11 mouse cellular contexts compared by ENCODE assay signal in the genomic region with DNA sequence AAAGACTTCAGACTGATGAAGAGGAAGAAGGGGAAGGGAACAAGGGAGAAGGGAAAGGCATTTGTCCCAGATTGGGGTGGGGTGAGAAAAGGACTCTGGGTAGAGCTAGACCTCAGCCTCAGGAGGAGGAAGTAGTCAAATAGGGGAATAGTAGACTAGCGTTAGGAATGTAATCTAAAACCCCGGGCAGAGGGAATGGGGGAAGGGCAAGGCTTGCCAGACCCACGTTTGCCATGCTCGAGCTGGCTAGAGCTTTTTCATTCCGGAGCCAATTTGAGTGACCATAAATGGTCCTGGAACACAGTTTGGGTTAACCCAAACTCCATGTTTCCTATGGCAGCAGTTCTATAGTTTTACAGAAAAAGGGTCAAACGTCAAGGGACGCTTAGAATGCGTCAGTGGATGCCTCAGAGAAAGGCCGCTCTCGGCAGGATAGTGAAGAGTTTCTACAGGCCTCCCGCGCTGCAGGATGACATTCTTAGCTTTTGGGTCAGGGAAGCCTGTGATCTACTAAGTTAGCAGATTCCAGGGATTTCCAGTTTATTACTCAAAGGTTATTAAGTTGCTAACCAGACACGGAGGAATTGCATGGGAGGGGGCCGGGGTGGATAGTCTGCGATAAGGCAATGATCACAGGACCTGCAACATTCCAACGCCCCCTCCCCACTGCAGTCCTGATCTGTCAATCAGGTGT. TPM values are rescaled to one million over a fixed set of nuclear protein-coding genes. Genes with fewer than 3 reads are reported as not detected.
DNase-seq lines count a peak whose midpoint lies in the region; ATAC-seq and TF ChIP-seq lines count a peak whose summit lies in the region.
"Had no signal": no experiment of that assay in that cellular context is flagged by ENCODE, and none has a peak within 500 bp of the region (broad histone marks: within the 10 kb centered on the region; RNA-seq: fewer than 3 reads in every experiment).

No protein-coding gene starts in this region.

- H3K27me3 ChIP-seq in heart, embryonic 10.5 days (ENCODE audit: insufficient read depth, poor library complexity, severe bottlenecking), result no peaks in the 10 kb centered on the region
- no peaks in the 10 kb centered on the region for H3K27me3 ChIP-seq in liver, postnatal 0 days (ENCODE audit: insufficient read depth, low read length)
- H3K27me3 ChIP-seq in liver, embryonic 11.5 days (replicated peaks; ENCODE audit: control insufficient read depth, insufficient read depth, low read length), result no peaks in the 10 kb centered on the region
- H3K27me3 ChIP-seq in embryonic facial prominence, embryonic 10.5 days (replicated peaks; ENCODE audit: low read depth, poor library complexity, severe bottlenecking), result no peaks in the 10 kb centered on the region
- H3K27me3 ChIP-seq in midbrain, embryonic 14.5 days (ENCODE audit: control insufficient read depth, insufficient read depth, low read length), result peaks cover 4% of the 10 kb centered on the region; the same call in 1 of the 2 replicates

- H3K36me3 ChIP-seq in heart, embryonic 10.5 days, result no peaks in the 10 kb centered on the region
- H3K36me3 ChIP-seq in liver, postnatal 0 days (replicated peaks; ENCODE audit: insufficient read depth, low read length), result no peaks in the 10 kb centered on the region
- H3K36me3 ChIP-seq in liver, embryonic 11.5 days (ENCODE audit: control insufficient read depth, insufficient read depth, low read length), result no peaks in the 10 kb centered on the region
- no peaks in the 10 kb centered on the region for H3K36me3 ChIP-seq in embryonic facial prominence, embryonic 10.5 days (replicated peaks)
- no peaks in the 10 kb centered on the region for H3K36me3 ChIP-seq in midbrain, embryonic 14.5 days (ENCODE audit: control insufficient read depth, insufficient read depth, low read length)

- no peaks in the 10 kb centered on the region for H3K9me3 ChIP-seq in heart, embryonic 10.5 days
- H3K9me3 ChIP-seq in liver, postnatal 0 days (ENCODE audit: low read length), result no peaks in the 10 kb centered on the region
- H3K9me3 ChIP-seq in liver, embryonic 11.5 days (ENCODE audit: control insufficient read depth, low read length), result no peaks in the 10 kb centered on the region
- peaks cover 2% of the 10 kb centered on the region; the same call in 1 of the 2 replicates for H3K9me3 ChIP-seq in embryonic facial prominence, embryonic 10.5 days
- H3K9me3 ChIP-seq in midbrain, embryonic 14.5 days (ENCODE audit: control insufficient read depth, low read length), result no peaks in the 10 kb centered on the region

- H3K4me2 ChIP-seq in liver, postnatal 0 days (ENCODE audit: low read depth, low read length), result no peak overlapping the region
- no peak overlapping the region; the same call in 1 of the 2 replicates for H3K4me2 ChIP-seq in liver, embryonic 11.5 days
- H3K4me2 ChIP-seq in midbrain, embryonic 14.5 days (ENCODE audit: low read length), result no peak overlapping the region

- H3K4me1 ChIP-seq in heart, embryonic 10.5 days, result peaks cover 17% of the 10 kb centered on the region
- peaks cover 12% of the 10 kb centered on the region for H3K4me1 ChIP-seq in liver, postnatal 0 days (ENCODE audit: insufficient read depth)
- H3K4me1 ChIP-seq in liver, embryonic 11.5 days (replicated peaks; ENCODE audit: control insufficient read depth, insufficient read depth, low read length), result peaks cover 6% of the 10 kb centered on the region
- peaks cover 40% of the 10 kb centered on the region for H3K4me1 ChIP-seq in embryonic facial prominence, embryonic 10.5 days
- H3K4me1 ChIP-seq in midbrain, embryonic 14.5 days (ENCODE audit: control insufficient read depth, insufficient read depth, low read length), result peaks cover 13% of the 10 kb centered on the region

- TF ChIP-seq CTCF in liver, postnatal 0 days (IDR thresholded peaks at IDR 0.05; ENCODE audit: low read depth), result no peak

- peak overlapping the region; percentile 76 for H3K27ac ChIP-seq in heart, embryonic 10.5 days
- H3K27ac ChIP-seq in liver, postnatal 0 days (ENCODE audit: low read depth), result peak overlapping the region; percentile 34; the same call in 1 of the 2 replicates
- H3K27ac ChIP-seq in liver, embryonic 11.5 days (ENCODE audit: low read depth, low read length), result no peak overlapping the region
- H3K27ac ChIP-seq in embryonic facial prominence, embryonic 10.5 days (replicated peaks), result peak overlapping the region; percentile 83
- no peak overlapping the region for H3K27ac ChIP-seq in midbrain, embryonic 14.5 days (replicated peaks; ENCODE audit: low read depth, low read length)
- H3K27ac ChIP-seq: liver, embryonic 14.5 days had no signal

- intact Hi-C loops in left cerebral cortex, postnatal 14 days (cut with DNase I), result no loop called here

- WGBS in heart, embryonic 10.5 days, result 10% methylated on average over 16 of the region's 16 CpGs
- 29% methylated on average over 16 of the region's 16 CpGs for WGBS in liver, postnatal 0 days (ENCODE audit: insufficient replicate concordance)
- WGBS in liver, embryonic 11.5 days, result 20% methylated on average over 16 of the region's 16 CpGs
- 9% methylated on average over 16 of the region's 16 CpGs for WGBS in embryonic facial prominence, embryonic 10.5 days
- 11% methylated on average over 16 of the region's 16 CpGs for WGBS in midbrain, embryonic 14.5 days

- ATAC-seq in liver, postnatal 0 days, result no peak
- ATAC-seq in liver, embryonic 11.5 days (replicated peaks; ENCODE audit: low FRiP score), result no peak
- no peak for ATAC-seq in midbrain, embryonic 14.5 days (ENCODE audit: low FRiP score, low TSS enrichment)

- no peak overlapping the region for H3K9ac ChIP-seq in liver, postnatal 0 days (replicated peaks)
- no peak overlapping the region for H3K9ac ChIP-seq in liver, embryonic 11.5 days (ENCODE audit: low read depth, low read length)
- no peak overlapping the region for H3K9ac ChIP-seq in midbrain, embryonic 14.5 days (replicated peaks; ENCODE audit: low read length)
- H3K9ac ChIP-seq: liver, embryonic 14.5 days had no signal

- TF ChIP-seq EP300 in liver, postnatal 0 days (IDR thresholded peaks at IDR 0.05; ENCODE audit: low read depth), result no peak

- DNase-seq in heart, embryonic 10.5 days (ENCODE audit: low spot score), result no peak
- no peak for DNase-seq in heart, postnatal 4 days
- no peak for DNase-seq in liver, postnatal 0 days
- no peak for DNase-seq in liver, embryonic 11.5 days (ENCODE audit: low spot score)
- DNase-seq in embryonic facial prominence, embryonic 10.5 days (ENCODE audit: low spot score), result peak; percentile 70
- DNase-seq in midbrain, embryonic 14.5 days, result peak; percentile 37
- no peak for DNase-seq in left cerebral cortex, postnatal 14 days (ENCODE audit: low spot score in 2 of 2)
- no peak for DNase-seq in thymus, postnatal 0 days (ENCODE audit: low spot score)
- DNase-seq: cerebellum, postnatal 36 days; gastrocnemius, postnatal 10 days had no signal

- H3K4me3 ChIP-seq in heart, embryonic 10.5 days, result peak overlapping the region; percentile 38
- no peak overlapping the region for H3K4me3 ChIP-seq in liver, postnatal 0 days (ENCODE audit: low read depth, low read length)
- H3K4me3 ChIP-seq in liver, embryonic 11.5 days (ENCODE audit: low read depth, low read length), result no peak overlapping the region
- H3K4me3 ChIP-seq in embryonic facial prominence, embryonic 10.5 days, result peak overlapping the region; percentile 8; the same call in 1 of the 2 replicates
- no peak overlapping the region for H3K4me3 ChIP-seq in midbrain, embryonic 14.5 days (replicated peaks; ENCODE audit: low read depth, low read length)

RNA-seq across cellular contexts. Expression of a gene that starts 3.9 kb away (rescaled TPM):
- polyA plus RNA-seq in heart, embryonic 10.5 days (2016; fragmentation: Nextera tagmentation; extraction: Ambion mirVana), result 143 and 145 TPM in 2 replicates
- total RNA-seq in heart, postnatal 4 days (2021), result 10 to 100 TPM; 44.0 to 47.2 TPM
- 57.7 and 58.2 TPM in 2 replicates for polyA plus RNA-seq in liver, postnatal 0 days (2015; fragmentation: Nextera tagmentation; extraction: Ambion mirVana)
- polyA plus RNA-seq in liver, embryonic 11.5 days (2014; fragmentation: Nextera tagmentation; extraction: Ambion mirVana), result 93.7 and 99.4 TPM in 2 replicates
- polyA plus RNA-seq in embryonic facial prominence, embryonic 10.5 days (2016; fragmentation: Nextera tagmentation; extraction: Ambion mirVana), result 88.0 and 93.2 TPM in 2 replicates
- polyA plus RNA-seq in midbrain, embryonic 14.5 days (2014; fragmentation: Nextera tagmentation; extraction: Ambion mirVana), result 4.9 and 14.4 TPM in 2 replicates
- total RNA-seq in left cerebral cortex, postnatal 14 days (2021), result 1 to 10 TPM; 5.1 to 5.9 TPM
- 299 and 301 TPM in 2 replicates for polyA plus RNA-seq in thymus, postnatal 0 days (2015; fragmentation: Nextera tagmentation; extraction: Ambion mirVana)

RNA-seq across cellular contexts. Expression of a gene that starts 54.7 kb away (rescaled TPM):
- polyA plus RNA-seq in heart, embryonic 10.5 days (2016; fragmentation: Nextera tagmentation; extraction: Ambion mirVana), result 39.4 and 47.3 TPM in 2 replicates
- total RNA-seq in heart, postnatal 4 days (2021), result 10 to 100 TPM; 32.5 to 33.6 TPM
- polyA plus RNA-seq in liver, postnatal 0 days (2015; fragmentation: Nextera tagmentation; extraction: Ambion mirVana), result 27.7 and 30.1 TPM in 2 replicates
- polyA plus RNA-seq in liver, embryonic 11.5 days (2014; fragmentation: Nextera tagmentation; extraction: Ambion mirVana), result 36.6 and 40.6 TPM in 2 replicates
- polyA plus RNA-seq in embryonic facial prominence, embryonic 10.5 days (2016; fragmentation: Nextera tagmentation; extraction: Ambion mirVana), result 29.5 and 32.8 TPM in 2 replicates
- polyA plus RNA-seq in midbrain, embryonic 14.5 days (2014; fragmentation: Nextera tagmentation; extraction: Ambion mirVana), result 13.8 and 19.2 TPM in 2 replicates
- total RNA-seq in left cerebral cortex, postnatal 14 days (2021), result 10 to 100 TPM; 24.8 to 25.1 TPM
- polyA plus RNA-seq in thymus, postnatal 0 days (2015; fragmentation: Nextera tagmentation; extraction: Ambion mirVana), result 92.2 and 93.4 TPM in 2 replicates

RNA-seq across cellular contexts. Expression of a gene that starts 58.4 kb away (rescaled TPM):
- polyA plus RNA-seq in heart, embryonic 10.5 days (2016; fragmentation: Nextera tagmentation; extraction: Ambion mirVana), result 17.2 and 23.4 TPM in 2 replicates
- 1 to 10 TPM; 8.7 to 9.8 TPM for total RNA-seq in heart, postnatal 4 days (2021)
- polyA plus RNA-seq in liver, postnatal 0 days (2015; fragmentation: Nextera tagmentation; extraction: Ambion mirVana), result 109 and 110 TPM in 2 replicates
- 21.2 and 24.8 TPM in 2 replicates for polyA plus RNA-seq in liver, embryonic 11.5 days (2014; fragmentation: Nextera tagmentation; extraction: Ambion mirVana)
- 21.3 and 26.4 TPM in 2 replicates for polyA plus RNA-seq in embryonic facial prominence, embryonic 10.5 days (2016; fragmentation: Nextera tagmentation; extraction: Ambion mirVana)
- polyA plus RNA-seq in midbrain, embryonic 14.5 days (2014; fragmentation: Nextera tagmentation; extraction: Ambion mirVana), result 4.4 and 6.1 TPM in 2 replicates
- total RNA-seq in left cerebral cortex, postnatal 14 days (2021), result 1 to 10 TPM; 1.6 to 2.3 TPM
- polyA plus RNA-seq in thymus, postnatal 0 days (2015; fragmentation: Nextera tagmentation; extraction: Ambion mirVana), result 10.5 and 10.6 TPM in 2 replicates

Comparison
In these comparisons a context has a peak if more than half of its experiments do, and no peak if none do; other contexts are left out.
1. H3K27ac ChIP-seq: peak in heart, embryonic 10.5 days (single experiment), liver, postnatal 0 days (single experiment) and embryonic facial prominence, embryonic 10.5 days (single experiment); none in liver, embryonic 11.5 days (single experiment) and midbrain, embryonic 14.5 days (single experiment).
2. DNase-seq: peak in embryonic facial prominence, embryonic 10.5 days (single experiment) and midbrain, embryonic 14.5 days (single experiment); none in heart, embryonic 10.5 days (single experiment), heart, postnatal 4 days (single experiment), liver, postnatal 0 days (single experiment), liver, embryonic 11.5 days (single experiment), left cerebral cortex, postnatal 14 days (0 of 2) and thymus, postnatal 0 days (single experiment).
3. H3K4me3 ChIP-seq: peak in heart, embryonic 10.5 days (single experiment) and embryonic facial prominence, embryonic 10.5 days (single experiment); none in liver, postnatal 0 days (single experiment), liver, embryonic 11.5 days (single experiment) and midbrain, embryonic 14.5 days (single experiment).